In genomic region chrX:99042451-99042951, GRCm38 (mm10) we compare ENCODE assay signal across 8 mouse cellular contexts. TPM values are rescaled to one million over a fixed set of nuclear protein-coding genes. Genes with fewer than 3 reads are reported as not detected.
DNase-seq lines count a peak whose midpoint lies in the region; ATAC-seq and TF ChIP-seq lines count a peak whose summit lies in the region.

No protein-coding gene starts in this region.

- DNase-seq in G1E (ENCODE audit: low spot score): peak; percentile 80
- peak; percentile 31 for DNase-seq in cerebellum, adult 8-10 months
- DNase-seq in frontal cortex, postnatal 10 days (ENCODE audit: low spot score in 2 of 2): peak; percentile 64 to 65
- DNase-seq in hindbrain, embryonic 11.5 days (ENCODE audit: low spot score): peak; percentile 71
- DNase-seq in layer of hippocampus, adult 9-11 months: peak; percentile 82
- DNase-seq in ovary, postnatal 14 days (ENCODE audit: low spot score): peak; percentile 54
- DNase-seq in thymus, postnatal 10 days (ENCODE audit: low spot score in 2 of 2): peak; percentile 41 to 46

- no peaks in the 10 kb centered on the region for H3K9me3 ChIP-seq in G1E (replicated peaks)
- H3K9me3 ChIP-seq in hindbrain, embryonic 11.5 days (ENCODE audit: control insufficient read depth, low read length): no peaks in the 10 kb centered on the region
- no peaks in the 10 kb centered on the region for H3K9me3 ChIP-seq in lung, embryonic 16.5 days (ENCODE audit: control insufficient read depth, low read length)

- H3K9ac ChIP-seq in hindbrain, embryonic 11.5 days (ENCODE audit: low read depth, low read length): peak overlapping the region; percentile 37; the same call in 1 of the 2 replicates
- H3K9ac ChIP-seq in lung, embryonic 16.5 days (ENCODE audit: low read length): peak overlapping the region; percentile 69

- ATAC-seq in G1E (ENCODE audit: extremely low read depth, insufficient number of reproducible peaks, low FRiP score, poor library complexity, severe bottlenecking): peak; percentile 94
- peak; percentile 97 for ATAC-seq in hindbrain, embryonic 11.5 days (ENCODE audit: low FRiP score)
- peak; percentile 97 for ATAC-seq in lung, embryonic 16.5 days (ENCODE audit: low read depth)

- peak overlapping the region; percentile 61 for H3K4me2 ChIP-seq in hindbrain, embryonic 11.5 days (replicated peaks; ENCODE audit: low read depth, low read length)
- H3K4me2 ChIP-seq in lung, embryonic 16.5 days (ENCODE audit: low read depth, low read length): peak overlapping the region; percentile 80

- H3K4me1 ChIP-seq in G1E (ENCODE audit: insufficient read depth, low read depth, low read length): peaks cover 39% of the 10 kb centered on the region
- H3K4me1 ChIP-seq in hindbrain, embryonic 11.5 days (replicated peaks; ENCODE audit: control insufficient read depth, insufficient read depth, low read length): no peaks in the 10 kb centered on the region
- peaks cover 5% of the 10 kb centered on the region; the same call in 1 of the 2 replicates for H3K4me1 ChIP-seq in lung, embryonic 16.5 days (replicated peaks; ENCODE audit: control insufficient read depth, insufficient read depth, low read length)

- no peak for TF ChIP-seq CTCF in G1E (IDR thresholded peaks at IDR 0.05; ENCODE audit: low read depth, low read length)

- H3K27ac ChIP-seq in hindbrain, embryonic 11.5 days (ENCODE audit: low read depth, low read length): no peak overlapping the region
- H3K27ac ChIP-seq in lung, embryonic 16.5 days (ENCODE audit: low read length): peak overlapping the region; percentile 83

- 14% methylated on average over 31 of the region's 31 CpGs for WGBS in hindbrain, embryonic 11.5 days
- WGBS in lung, embryonic 16.5 days: 14% methylated on average over 27 of the region's 31 CpGs

- peaks cover 15% of the 10 kb centered on the region for H3K36me3 ChIP-seq in G1E (replicated peaks)
- H3K36me3 ChIP-seq in hindbrain, embryonic 11.5 days (ENCODE audit: control insufficient read depth, insufficient read depth, low read length): no peaks in the 10 kb centered on the region
- H3K36me3 ChIP-seq in lung, embryonic 16.5 days (ENCODE audit: control insufficient read depth, insufficient read depth, low read length): no peaks in the 10 kb centered on the region

- H3K4me3 ChIP-seq in G1E (ENCODE audit: low read depth, low read length): peak overlapping the region; percentile 82
- H3K4me3 ChIP-seq in hindbrain, embryonic 11.5 days (ENCODE audit: low read depth, low read length): peak overlapping the region; percentile 37
- peak overlapping the region; percentile 61 for H3K4me3 ChIP-seq in lung, embryonic 16.5 days (ENCODE audit: low read length)

- H3K27me3 ChIP-seq in G1E (ENCODE audit: insufficient read depth, low read length): no peaks in the 10 kb centered on the region
- H3K27me3 ChIP-seq in hindbrain, embryonic 11.5 days (ENCODE audit: control insufficient read depth, insufficient read depth, low read length): peaks cover 11% of the 10 kb centered on the region
- H3K27me3 ChIP-seq in lung, embryonic 16.5 days (ENCODE audit: control insufficient read depth, insufficient read depth, low read depth, low read length): no peaks in the 10 kb centered on the region; the same call in 1 of the 2 replicates

RNA-seq across cellular contexts. Expression of gene Stard8, which starts 39.5 kb away (rescaled TPM):
- 34.2 and 46.2 TPM in 2 replicates for total RNA-seq in G1E (2014; fragmentation: Nextera tagmentation)
- 56.4 and 58.0 TPM in 2 replicates for total RNA-seq in G1E (2017)
- 64.2 and 149 TPM in 2 replicates for polyA plus RNA-seq in G1E (2012)
- 8.8 and 10.1 TPM in 2 replicates for polyA plus RNA-seq in hindbrain, embryonic 11.5 days (2014; fragmentation: Nextera tagmentation; extraction: Ambion mirVana)
- 18.5 and 19.2 TPM in 2 replicates for polyA plus RNA-seq in lung, embryonic 16.5 days (2015; fragmentation: Nextera tagmentation; extraction: Ambion mirVana)

Comparison
In these comparisons a context has a peak if more than half of its experiments do, and no peak if none do; other contexts are left out.
1. DNase-seq: peak in every context shown above with its lines; median percentile 82 in layer of hippocampus, adult 9-11 months; 80 in G1E; 71 in hindbrain, embryonic 11.5 days; 64 in frontal cortex, postnatal 10 days; 54 in ovary, postnatal 14 days; 44 in thymus, postnatal 10 days; 31 in cerebellum, adult 8-10 months.